Mouse (Mus musculus) megakaryocyte progenitor cell, adult 5-6 weeks (primary cell): ENCODE data around the gene Ppp2r5c. TPM values are rescaled to one million over a fixed set of nuclear protein-coding genes. Genes with fewer than 3 reads are reported as not detected.

Source experiments
- ATAC-seq: replicated peaks from 2 replicates; pipeline ENCODE4 v1.8.0; 2016; ENCODE audit warnings: mild to moderate bottlenecking, moderate TSS enrichment, inconsistent platforms; ENCODE audit not compliant: poor library complexity
- total RNA-seq, 2 experiments: library from RNA; stranded (forward) in 1 of 2; stranded (reverse) in 1 of 2; fragments of 157-497, 149-512 nt in 1 of 2; fragments of 200-1000 nt in 1 of 2; gene quantifications; 2 replicates each; pipeline versions ENCODE4 v1.2.3 to v1.2.4; 2015 to 2017

Ppp2r5c gene
- total RNA-seq, 2 experiments from 2014 or later = 119 to 189 TPM

DNA sequence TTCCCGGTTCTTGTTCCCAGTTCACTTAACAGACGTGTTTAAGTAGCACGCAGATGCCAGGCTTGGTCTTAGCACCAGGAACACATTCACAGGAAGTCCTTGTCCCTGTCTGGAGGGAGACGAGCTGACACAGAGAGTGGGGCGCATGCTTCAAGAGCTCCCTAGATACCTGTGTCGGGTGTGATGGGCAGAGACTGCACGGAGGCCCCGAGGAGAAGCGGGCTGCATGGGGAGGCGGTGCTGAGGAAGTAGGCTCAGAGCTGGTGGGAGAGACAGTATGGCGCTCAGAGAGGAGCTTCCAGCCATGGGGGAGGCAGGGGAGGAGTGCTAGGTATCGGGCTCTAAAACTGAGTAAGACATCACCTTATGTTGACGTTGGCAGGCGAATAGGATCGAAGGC lies 103.4 kb downstream of the Ppp2r5c start:
- no peak for ATAC-seq

DNA sequence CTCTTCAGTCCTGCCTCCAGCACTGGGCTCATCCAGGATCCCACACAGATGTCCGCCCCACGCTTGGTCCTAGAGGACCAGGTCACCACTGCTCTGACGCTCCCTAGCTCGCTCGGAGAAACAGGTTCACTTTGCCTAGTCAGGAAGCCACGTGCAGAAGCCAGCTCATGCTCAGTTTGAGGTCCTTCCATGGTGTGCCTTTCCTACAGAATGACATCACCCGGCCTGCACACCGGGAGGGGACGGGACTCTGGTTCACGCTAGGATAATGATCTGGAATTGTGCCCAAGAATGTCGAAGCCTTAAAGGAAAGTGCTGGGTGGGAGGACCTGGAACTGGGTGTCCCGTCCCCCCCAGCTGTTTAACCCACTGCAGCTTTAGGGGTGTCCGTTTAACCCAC lies 105.2 kb downstream of the Ppp2r5c start:
- no peak for ATAC-seq

DNA sequence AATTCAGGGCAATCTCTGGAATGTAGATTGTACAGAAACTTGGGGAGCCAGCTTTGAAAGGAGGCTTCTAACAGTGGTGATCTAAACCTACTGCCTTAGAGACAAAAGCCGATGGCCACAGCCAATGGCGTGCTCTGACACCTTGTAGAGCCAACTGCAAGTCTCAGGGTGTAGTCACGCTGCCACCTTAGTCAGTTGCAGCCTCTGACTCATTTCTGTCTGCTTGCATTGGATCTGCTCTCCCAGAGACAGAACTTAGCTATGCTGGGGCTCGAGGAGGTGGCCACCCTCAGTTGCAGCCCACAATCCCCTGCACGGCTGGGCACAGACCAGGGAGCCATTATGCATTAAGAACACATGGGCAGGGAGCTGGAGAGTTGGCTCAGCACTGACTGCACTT lies 106.4 kb downstream of the Ppp2r5c start:
- no peak for ATAC-seq

DNA sequence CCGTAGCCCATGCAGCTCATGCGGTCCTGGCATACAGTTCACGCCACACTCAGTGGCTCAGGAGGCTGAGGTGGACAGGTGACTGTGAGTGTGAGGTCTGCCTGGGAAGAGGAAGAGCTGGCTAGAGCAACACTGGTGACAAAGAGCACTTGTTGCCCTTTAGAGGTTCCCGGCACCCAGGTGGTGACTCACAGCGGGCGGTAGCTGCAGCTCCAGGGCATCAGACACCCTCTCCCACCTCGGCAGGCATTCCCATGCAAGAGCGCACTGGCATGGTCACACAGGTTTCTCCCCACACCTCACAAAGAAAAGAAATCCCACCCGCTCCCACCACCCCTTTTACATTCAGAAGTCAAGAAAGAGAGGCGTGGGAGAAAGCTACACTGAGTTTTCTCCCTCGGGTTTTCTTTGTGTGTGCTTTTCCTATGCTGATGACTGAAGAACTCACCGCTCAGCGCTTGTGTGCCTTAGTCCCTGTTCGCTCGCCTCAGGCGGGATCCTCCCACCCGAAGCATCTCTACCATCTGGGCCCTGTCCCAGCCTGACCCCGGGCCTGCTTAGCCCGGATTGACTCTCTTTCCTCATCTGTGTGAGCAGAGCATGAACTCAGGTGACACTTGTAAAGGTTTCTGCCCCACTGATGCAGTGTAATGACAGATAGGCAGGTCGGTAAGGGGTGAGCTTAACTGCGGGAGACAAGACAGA lies 108.8 kb downstream of the Ppp2r5c start:
- no peak for ATAC-seq

DNA sequence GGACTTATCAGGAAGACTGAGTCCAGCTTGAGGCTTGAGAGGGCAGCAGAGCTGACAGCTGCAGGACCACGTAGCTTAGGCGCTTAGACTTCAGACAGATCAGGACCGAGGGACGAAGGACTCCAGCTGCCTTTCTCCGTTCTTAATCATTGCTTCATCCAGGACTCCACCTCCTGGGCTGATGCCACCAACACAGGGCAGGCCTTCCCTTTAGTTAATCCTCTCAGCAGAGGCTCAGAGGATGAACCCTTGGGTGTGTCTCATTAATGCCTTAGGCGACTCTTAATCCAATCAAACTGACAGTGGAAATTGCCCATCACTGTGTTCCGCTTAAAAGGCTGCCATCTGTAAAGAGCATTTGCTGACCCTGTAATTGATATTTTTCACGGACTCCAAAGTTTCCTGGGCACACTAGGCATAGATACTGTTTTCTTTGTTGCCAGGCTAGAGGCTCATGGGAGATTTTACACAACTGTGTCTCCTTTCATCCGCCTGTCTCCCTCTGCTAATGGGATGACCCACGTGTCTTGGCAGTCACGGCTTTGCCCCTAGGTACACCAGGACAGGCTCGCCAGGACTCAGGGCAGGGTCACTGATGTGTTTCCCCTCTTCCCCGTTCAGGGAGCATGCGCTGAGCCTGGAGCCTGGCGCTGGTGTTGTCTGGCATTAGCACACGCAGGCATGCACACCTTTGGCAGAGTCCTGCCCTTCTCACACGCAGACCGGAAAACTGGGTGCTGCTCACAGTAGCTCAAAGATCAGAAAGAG lies 110.1 kb downstream of the Ppp2r5c start:
- ATAC-seq = no peak

DNA sequence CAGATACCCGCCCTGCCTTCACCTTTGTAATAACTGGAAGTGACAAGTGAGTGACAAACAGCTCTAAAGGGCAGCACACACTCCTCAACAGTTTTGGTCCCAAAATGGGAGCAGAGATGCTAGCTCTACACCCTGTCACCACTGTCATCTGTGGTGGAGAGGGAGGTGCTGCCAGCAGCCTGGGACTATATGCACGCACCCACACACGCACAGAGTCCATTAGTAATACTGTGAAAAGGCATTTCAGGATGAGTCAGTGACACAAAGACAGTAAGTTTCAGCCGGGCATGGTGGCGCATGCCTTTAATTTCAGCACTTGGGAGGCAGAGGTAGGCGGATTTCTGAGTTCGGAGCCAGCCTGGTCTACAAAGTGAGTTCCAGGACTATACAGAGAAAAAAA lies 111.3 kb downstream of the Ppp2r5c start:
- ATAC-seq = no peak

DNA sequence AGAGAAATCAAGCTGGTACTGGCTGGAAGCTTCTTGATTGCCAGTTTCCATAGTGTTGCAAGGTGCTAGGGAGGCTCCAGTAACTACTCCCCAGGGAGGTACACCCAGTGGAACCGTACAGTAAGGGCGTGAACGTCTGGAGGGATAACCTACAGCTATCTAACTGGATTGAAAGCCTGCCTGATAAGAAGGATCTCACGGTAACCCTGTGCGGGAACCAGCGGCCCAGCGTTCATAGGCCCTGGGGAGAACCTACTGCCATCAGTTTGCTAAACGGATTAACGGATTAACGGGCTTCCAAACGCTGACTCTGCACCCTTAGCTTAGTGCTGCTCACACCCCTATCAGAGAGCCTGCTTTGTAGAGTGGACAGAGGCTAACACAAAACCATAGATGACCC lies 116.5 kb downstream of the Ppp2r5c start:
- no peak for ATAC-seq

DNA sequence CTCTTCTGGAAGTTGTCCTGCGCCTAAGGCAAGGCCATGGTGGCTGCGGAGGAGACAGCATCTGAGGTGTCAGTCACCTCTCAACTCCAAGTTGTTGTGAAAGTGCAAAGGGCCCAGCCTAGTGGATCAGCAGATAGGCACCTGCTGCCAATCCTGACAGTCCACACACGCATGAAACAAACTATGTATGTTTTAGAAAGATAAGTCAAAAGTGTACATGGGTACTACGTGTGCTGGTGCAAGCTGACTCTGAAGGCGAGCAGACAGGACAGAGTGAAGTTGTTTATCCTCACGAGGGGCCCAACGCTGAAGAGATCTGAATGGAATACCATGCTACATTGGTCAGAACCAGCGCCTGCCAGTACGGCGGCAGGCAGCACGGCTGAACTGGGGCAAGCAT lies 117.9 kb downstream of the Ppp2r5c start:
- no peak for ATAC-seq

DNA sequence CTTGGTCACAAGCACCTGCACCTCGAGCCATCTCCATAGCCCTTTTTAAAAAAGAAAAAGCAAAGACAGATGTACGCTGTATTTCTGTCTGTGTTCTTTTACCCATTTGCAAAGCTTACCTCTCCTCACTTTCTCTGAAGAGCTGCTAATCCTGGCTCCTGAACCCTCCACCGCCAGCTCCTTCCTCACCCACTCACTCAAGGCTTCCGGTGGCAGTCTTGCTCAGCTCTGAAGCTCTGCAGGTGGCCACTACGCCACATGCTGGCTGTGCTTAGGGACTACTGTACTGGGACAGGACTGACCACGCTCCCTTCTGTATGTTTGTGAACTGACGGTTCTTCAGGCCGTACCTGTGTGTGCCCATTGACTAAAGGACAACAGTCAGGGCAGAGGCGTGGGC lies 119.4 kb downstream of the Ppp2r5c start:
- no peak for ATAC-seq

DNA sequence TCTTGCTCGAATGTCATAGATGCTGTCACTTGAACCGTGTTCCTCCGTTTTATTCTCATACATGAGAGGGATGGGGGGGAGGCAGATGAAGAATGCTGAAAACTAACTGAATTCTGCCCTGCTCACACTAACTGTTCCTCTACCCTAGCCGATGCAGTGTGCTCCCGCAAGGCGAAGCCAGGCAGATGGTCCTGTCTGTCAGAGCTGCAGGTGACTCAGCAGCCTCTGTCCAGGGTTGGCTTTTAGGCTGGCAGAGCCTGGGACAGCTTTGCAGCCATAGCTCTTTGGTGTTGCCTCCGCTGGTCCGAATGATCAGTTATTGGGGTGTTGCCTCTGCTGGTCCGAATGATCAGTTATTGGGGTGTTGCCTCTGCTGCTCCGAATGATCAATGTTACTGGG lies 124.1 kb downstream of the Ppp2r5c start:
- no peak for ATAC-seq

DNA sequence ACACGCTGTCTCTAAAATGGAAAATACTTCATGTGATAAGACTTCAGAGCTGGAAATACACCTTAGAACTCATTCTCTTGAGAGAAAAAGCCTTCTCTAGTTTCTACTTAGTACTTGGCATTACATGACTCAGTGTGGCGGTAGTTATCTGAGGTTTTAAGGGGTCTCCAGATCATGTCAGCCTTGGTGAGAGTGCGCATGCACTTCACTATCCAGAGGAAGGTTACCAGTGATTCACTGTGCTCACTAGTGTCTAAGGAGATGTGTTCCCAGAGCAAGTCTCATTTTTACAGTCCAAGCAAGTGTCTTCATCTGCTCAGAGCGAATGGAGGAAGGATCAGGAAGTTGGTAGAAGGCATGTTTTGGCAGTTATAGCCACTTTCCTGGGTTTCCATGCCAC lies 125.4 kb downstream of the Ppp2r5c start:
- ATAC-seq = no peak

DNA sequence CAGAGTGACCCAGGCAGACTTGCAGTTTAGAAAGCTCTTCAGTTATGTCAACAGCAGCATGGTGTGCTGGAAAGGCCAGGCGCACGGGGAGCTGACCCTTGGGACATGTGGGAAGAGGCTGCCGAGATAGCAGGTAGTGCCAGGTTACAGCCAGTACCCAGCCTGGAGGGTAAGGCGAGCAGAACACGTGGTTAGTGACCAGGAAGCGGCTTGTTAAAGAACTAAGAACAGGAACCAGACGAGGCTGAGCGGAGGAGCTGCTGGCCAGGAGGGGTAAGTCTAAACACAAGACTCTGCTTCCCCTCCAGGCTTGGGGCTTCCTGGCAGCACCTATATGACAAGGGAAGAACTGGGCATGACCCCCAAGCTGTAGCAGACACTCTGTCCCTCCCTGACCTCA lies 126.7 kb downstream of the Ppp2r5c start:
- peak; percentile 66 for ATAC-seq

DNA sequence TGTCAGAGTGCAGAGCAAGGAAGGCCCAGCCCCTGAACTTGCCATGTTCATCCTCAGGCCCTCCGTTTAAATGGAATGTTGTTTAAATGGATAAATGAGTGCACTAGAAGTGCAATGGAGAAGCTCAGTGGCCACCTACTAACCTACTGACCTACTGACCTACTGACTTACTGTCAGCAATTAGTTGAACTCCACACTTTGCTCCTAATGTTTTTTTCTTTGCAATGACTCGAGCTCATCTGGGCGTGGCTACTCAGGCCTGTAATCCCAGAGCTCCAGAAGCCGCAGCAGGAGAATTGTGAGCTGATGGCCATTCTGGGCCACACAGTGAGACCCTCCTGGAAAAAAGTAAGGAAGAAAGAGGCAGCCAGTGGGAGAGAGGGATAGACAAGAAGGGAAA lies 129.0 kb downstream of the Ppp2r5c start:
- ATAC-seq = no peak

DNA sequence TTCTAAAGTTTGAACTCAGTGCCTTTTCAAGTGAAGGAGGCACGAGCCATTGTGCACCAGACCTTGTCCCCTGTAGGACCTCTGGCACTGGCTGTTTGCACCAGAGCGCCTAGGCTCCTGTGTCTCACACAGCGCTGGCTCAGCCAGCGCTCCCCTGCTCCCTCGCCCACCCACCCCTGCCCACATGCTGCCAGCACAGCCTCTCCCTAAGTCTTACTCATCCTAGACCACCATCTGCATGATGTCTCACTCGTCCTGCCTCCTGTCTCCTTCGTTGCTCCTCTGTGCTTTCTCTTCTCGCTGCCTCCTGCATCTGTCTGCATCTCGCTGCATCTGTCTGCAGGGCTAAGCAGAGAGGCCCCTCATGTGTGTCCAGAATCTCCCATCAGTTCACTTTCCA lies 131.4 kb downstream of the Ppp2r5c start:
- ATAC-seq = no peak

DNA sequence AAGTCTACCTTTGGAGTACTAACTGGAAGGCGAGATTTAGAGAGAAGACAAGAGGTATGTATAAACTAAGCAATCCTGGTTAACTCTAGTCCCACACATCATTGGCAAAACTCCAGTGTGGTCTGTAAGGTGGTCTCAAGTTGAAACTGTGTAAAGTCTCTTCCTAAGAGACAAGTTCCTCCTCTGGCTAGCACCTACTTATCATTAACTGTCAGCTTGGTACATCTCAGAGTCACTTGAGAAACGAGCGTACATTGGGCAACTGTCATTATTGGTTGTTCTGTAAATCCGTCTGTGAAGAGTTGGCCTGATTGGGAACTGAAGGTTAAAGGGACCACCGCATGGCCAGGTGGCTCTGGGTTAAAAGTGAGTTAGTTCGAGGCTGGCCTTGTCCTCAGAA lies 141.7 kb downstream of the Ppp2r5c start:
- ATAC-seq = no peak

DNA sequence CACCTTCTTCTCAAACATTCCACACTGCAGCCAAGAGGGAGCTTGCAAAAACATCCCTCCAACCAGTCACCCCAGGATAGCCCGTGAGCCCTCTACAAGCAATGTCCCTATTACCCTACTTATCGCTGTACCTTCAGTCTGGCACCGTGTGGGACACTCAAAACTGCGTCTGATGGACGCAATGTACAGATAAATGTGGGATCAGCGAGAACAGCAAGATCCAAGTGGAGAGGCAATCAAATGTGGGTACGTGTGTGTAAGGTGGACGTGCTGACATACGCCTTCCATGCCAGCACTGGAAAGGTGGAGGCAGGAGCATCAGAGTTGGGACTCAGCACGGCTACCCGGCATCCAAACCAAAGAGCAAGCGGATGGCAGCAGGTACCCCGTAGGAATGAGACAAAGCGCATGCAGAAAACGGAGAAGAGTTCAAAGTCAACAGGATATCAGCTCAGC lies 143.9 kb downstream of the Ppp2r5c start:
- ATAC-seq = peak; percentile 13

DNA sequence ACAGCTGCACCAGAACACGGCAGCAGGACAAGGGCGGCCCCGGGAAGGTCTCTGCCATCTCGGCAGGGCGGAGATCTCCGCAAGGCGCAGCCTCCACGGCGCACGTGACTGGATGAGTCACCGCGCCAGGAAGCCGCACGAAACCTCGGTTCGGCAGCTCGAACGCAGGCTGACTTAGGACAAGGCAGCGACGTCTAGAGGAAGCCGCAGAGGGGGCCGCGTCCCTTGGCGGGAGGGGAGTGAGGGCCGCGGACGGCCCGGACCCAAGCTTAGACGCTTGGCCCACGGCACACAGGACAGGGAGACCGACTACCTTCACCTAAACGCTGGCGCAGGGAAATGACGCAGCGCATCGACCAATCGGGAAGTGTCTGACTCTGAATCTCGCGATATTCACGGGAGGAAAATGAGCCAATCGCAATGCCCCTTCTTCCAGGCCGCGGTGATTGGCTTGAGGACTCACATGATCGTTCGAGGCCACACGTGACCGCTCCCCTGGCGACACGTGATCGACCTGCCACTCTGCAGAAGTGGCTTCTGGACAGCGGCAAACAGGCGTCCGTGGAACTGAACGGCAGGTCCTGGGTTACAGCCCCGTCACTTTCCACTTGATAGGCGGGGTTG lies 144.5 kb downstream of the Ppp2r5c start:
- peak; percentile 90 for ATAC-seq

DNA sequence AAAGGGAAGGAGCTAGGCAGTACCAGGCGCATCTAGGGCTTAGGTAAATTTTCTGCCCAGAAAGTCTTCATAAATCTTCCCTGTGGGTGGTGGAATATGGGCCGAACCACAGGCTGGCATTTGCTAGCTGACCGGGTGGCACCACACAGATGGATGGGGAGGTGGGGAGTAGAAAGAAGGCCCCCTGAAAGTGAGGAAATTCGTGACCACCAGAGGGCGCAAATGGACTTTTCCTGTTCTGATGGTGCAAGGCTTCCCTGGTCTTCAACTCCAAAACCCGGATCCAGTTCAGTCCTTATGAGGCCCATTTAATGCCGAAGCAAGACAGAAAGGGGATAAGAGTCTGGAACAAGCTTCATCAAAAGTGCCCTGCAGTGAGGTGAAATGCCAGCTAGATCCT lies 151.6 kb downstream of the Ppp2r5c start:
- ATAC-seq = peak; percentile 35

DNA sequence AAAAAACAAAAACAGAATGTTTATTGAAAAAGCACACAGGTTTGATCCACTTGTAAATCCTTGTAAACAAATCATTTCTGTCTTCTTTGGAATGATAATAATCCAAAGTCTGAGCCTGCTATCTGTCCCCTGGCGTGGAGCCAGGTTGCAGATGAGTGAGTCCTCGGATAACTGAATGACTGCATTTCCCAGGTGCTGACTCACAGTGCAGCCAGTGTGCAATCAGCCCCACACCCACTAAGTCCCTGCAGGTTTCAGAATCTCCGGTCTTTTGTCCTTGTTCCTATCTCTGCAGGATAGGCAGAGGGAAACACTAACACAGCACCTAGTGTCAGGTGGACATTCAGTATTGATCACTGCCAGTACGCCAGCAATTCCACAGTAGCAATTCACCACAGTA lies 152.9 kb downstream of the Ppp2r5c start:
- no peak for ATAC-seq

DNA sequence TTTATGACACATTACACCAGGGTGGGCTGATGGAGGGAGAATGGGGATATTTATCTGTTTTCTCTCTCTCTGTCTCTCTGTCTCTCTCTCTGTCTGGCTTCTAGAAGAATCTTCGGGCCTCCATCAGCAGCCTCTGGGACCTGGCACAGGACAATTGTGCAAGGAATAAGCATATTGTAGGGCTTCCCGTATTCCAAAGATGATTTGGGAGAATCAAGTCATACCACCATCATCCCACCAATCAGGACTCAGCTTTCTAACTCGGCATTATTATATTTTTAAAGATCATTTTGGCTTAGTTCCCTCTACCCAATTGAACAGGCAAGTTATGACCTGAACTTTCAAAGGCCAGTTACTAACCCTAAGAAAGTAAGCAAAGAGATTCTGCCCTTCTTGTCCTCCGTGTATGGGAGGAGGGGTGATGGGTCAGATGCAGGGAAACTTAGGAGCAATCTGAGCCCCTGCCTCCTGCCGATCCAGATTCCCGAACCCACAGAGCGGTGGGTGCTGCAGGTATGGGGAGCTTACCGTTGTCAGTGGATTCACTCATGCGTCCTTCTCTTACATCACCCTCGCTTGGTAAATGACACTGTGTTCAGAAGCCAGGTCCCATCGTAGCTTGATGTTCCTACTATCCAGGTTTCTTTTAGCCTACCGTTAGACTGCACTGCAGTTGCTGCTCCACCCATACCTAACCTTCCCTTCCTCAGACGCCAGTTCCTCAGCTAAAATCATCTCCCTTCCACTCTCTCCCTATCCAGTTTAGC lies 153.5 kb downstream of the Ppp2r5c start:
- no peak for ATAC-seq
